Mouse (Mus musculus): ENCODE measurements around the gene 2510039O18Rik. TPM values are rescaled to one million over a fixed set of nuclear protein-coding genes. Genes with fewer than 3 reads are reported as not detected.

Gene 2510039O18Rik
- polyA plus RNA-seq, 1 experiment from 2014 or later: 25.6 TPM

GRCm38 (mm10) chr4:147918459-147919121 lies 22.1 kb upstream of the 2510039O18Rik start:
- H3K36me3 ChIP-seq: peaks cover 58% of the 10 kb centered on the region
- H3K9me3 ChIP-seq: no peaks in the 10 kb centered on the region
- no peak overlapping the region for H3K9ac ChIP-seq
- no peaks in the 10 kb centered on the region for H3K4me1 ChIP-seq
- no peak overlapping the region for H3K4me3 ChIP-seq
- H3K27ac ChIP-seq: no peak overlapping the region
- ATAC-seq (ENCODE audit: insufficient number of reproducible peaks, insufficient read depth, low FRiP score, low TSS enrichment): no peak; the same call in 1 of the 2 replicates
- H3K4me2 ChIP-seq (replicated peaks): no peak overlapping the region
- no peaks in the 10 kb centered on the region for H3K27me3 ChIP-seq
- WGBS: 61% methylated on average over 7 of the region's 7 CpGs

GRCm38 (mm10) chr4:147920973-147921372 lies 19.7 kb upstream of the 2510039O18Rik start:
- no peaks in the 10 kb centered on the region for H3K4me1 ChIP-seq
- no peak overlapping the region for H3K27ac ChIP-seq
- H3K4me2 ChIP-seq (replicated peaks): no peak overlapping the region
- H3K9me3 ChIP-seq: no peaks in the 10 kb centered on the region
- 40% methylated on average over 10 of the region's 10 CpGs for WGBS
- H3K36me3 ChIP-seq: peaks cover 66% of the 10 kb centered on the region
- no peak overlapping the region for H3K4me3 ChIP-seq
- no peak overlapping the region for H3K9ac ChIP-seq
- no peaks in the 10 kb centered on the region for H3K27me3 ChIP-seq
- no peak for ATAC-seq (ENCODE audit: insufficient number of reproducible peaks, insufficient read depth, low FRiP score, low TSS enrichment)

GRCm38 (mm10) chr4:147922341-147922740 lies 18.4 kb upstream of the 2510039O18Rik start:
- Histone ChIP-seq H3K36me3 (peaks cover 60% of the 10 kb centered on the region), H3K4me1 (no peaks in the 10 kb centered on the region), H3K9me3 (no peaks in the 10 kb centered on the region), H3K4me3 (no peak overlapping the region), H3K9ac (no peak overlapping the region), H3K27me3 (no peaks in the 10 kb centered on the region), H3K4me2 (replicated peaks) (no peak overlapping the region), H3K27ac (no peak overlapping the region)
- 76% methylated on average over 11 of the region's 11 CpGs for WGBS
- ATAC-seq (ENCODE audit: insufficient number of reproducible peaks, insufficient read depth, low FRiP score, low TSS enrichment): no peak

- WGBS: 31% methylated on average over 8 of the region's 8 CpGs
- H3K9ac ChIP-seq: no peak overlapping the region
- no peak overlapping the region for H3K27ac ChIP-seq
- H3K9me3 ChIP-seq: no peaks in the 10 kb centered on the region
- H3K4me3 ChIP-seq: no peak overlapping the region
- H3K4me2 ChIP-seq (replicated peaks): no peak overlapping the region
- H3K4me1 ChIP-seq: 0 out of 2 replicates have a peak, but pooled peaks cover 3% of the 10 kb centered on the region
- ATAC-seq (ENCODE audit: insufficient number of reproducible peaks, insufficient read depth, low FRiP score, low TSS enrichment): no peak
- no peaks in the 10 kb centered on the region for H3K27me3 ChIP-seq
- peaks cover 59% of the 10 kb centered on the region for H3K36me3 ChIP-seq
Measured at GRCm38 (mm10) chr4:147927705-147928104, 13.0 kb upstream of the 2510039O18Rik start.

- ATAC-seq (ENCODE audit: insufficient number of reproducible peaks, insufficient read depth, low FRiP score, low TSS enrichment): no peak
- H3K4me1 ChIP-seq: 0 out of 2 replicates have a peak, but pooled peaks cover 5% of the 10 kb centered on the region
- H3K4me2 ChIP-seq (replicated peaks): no peak overlapping the region
- H3K36me3 ChIP-seq: peaks cover 55% of the 10 kb centered on the region
- no peak overlapping the region for H3K4me3 ChIP-seq
- no peaks in the 10 kb centered on the region for H3K27me3 ChIP-seq
- WGBS: 12% methylated on average over 9 of the region's 9 CpGs
- no peaks in the 10 kb centered on the region for H3K9me3 ChIP-seq
- no peak overlapping the region for H3K9ac ChIP-seq
- no peak overlapping the region for H3K27ac ChIP-seq
Measured at GRCm38 (mm10) chr4:147928136-147928535, 12.6 kb upstream of the 2510039O18Rik start.

- Histone ChIP-seq H3K36me3 (peaks cover 51% of the 10 kb centered on the region), H3K4me1 (0 out of 2 replicates have a peak, but pooled peaks cover 9% of the 10 kb centered on the region), H3K4me2 (replicated peaks) (no peak overlapping the region), H3K27me3 (no peaks in the 10 kb centered on the region), H3K4me3 (no peak overlapping the region), H3K9ac (no peak overlapping the region), H3K27ac (no peak overlapping the region), H3K9me3 (no peaks in the 10 kb centered on the region)
- ATAC-seq (ENCODE audit: insufficient number of reproducible peaks, insufficient read depth, low FRiP score, low TSS enrichment): no peak
- whole genome bisulfite sequencing: 73% methylated on average over 7 of the region's 7 CpGs
Measured at GRCm38 (mm10) chr4:147928540-147928939, 12.2 kb upstream of the 2510039O18Rik start.

GRCm38 (mm10) chr4:147930946-147931345 lies 9.7 kb upstream of the 2510039O18Rik start:
- Histone ChIP-seq H3K27me3 (no peaks in the 10 kb centered on the region), H3K4me2 (replicated peaks) (no peak overlapping the region), H3K27ac (no peak overlapping the region), H3K36me3 (peaks cover 29% of the 10 kb centered on the region), H3K4me3 (no peak overlapping the region), H3K4me1 (0 out of 2 replicates have a peak, but pooled peaks cover 12% of the 10 kb centered on the region), H3K9ac (no peak overlapping the region), H3K9me3 (no peaks in the 10 kb centered on the region)
- no peak for ATAC-seq (ENCODE audit: insufficient number of reproducible peaks, insufficient read depth, low FRiP score, low TSS enrichment)
- WGBS: 95% methylated on average over 14 of the region's 14 CpGs

GRCm38 (mm10) chr4:147934134-147934533 lies 6.6 kb upstream of the 2510039O18Rik start:
- no peak overlapping the region; the same call in 1 of the 2 replicates for H3K27ac ChIP-seq
- no peak for ATAC-seq (ENCODE audit: insufficient number of reproducible peaks, insufficient read depth, low FRiP score, low TSS enrichment)

GRCm38 (mm10) chr4:147934611-147935010 lies 6.1 kb upstream of the 2510039O18Rik start:
- Histone ChIP-seq H3K4me1 (peaks cover 22% of the 10 kb centered on the region), H3K4me2 (replicated peaks) (no peak overlapping the region)

More at GRCm38 (mm10) chr4:147934134-147934533, 6.6 kb upstream of the 2510039O18Rik start:
- 37% methylated on average over 3 of the region's 3 CpGs for WGBS
- H3K36me3 ChIP-seq: peaks cover 27% of the 10 kb centered on the region
- H3K4me1 ChIP-seq: peaks cover 22% of the 10 kb centered on the region
- no peak overlapping the region for H3K9ac ChIP-seq
- H3K9me3 ChIP-seq: no peaks in the 10 kb centered on the region
- H3K27me3 ChIP-seq: no peaks in the 10 kb centered on the region
- no peak overlapping the region for H3K4me2 ChIP-seq (replicated peaks)
- no peak overlapping the region for H3K4me3 ChIP-seq

GRCm38 (mm10) chr4:147935904-147936303 lies 4.8 kb upstream of the 2510039O18Rik start:
- peak overlapping the region; percentile 79 for H3K4me2 ChIP-seq (replicated peaks)
- H3K36me3 ChIP-seq: peaks cover 11% of the 10 kb centered on the region; the same call in 1 of the 2 replicates
- H3K9me3 ChIP-seq: no peaks in the 10 kb centered on the region
- H3K27ac ChIP-seq: no peak overlapping the region
- WGBS: 20% methylated on average over 9 of the region's 9 CpGs
- no peaks in the 10 kb centered on the region for H3K27me3 ChIP-seq
- peak overlapping the region; percentile 79 for H3K9ac ChIP-seq
- no peak for ATAC-seq (ENCODE audit: insufficient number of reproducible peaks, insufficient read depth, low FRiP score, low TSS enrichment)
- H3K4me3 ChIP-seq: peak overlapping the region; percentile 79
- peaks cover 22% of the 10 kb centered on the region for H3K4me1 ChIP-seq

More at GRCm38 (mm10) chr4:147934611-147935010, 6.1 kb upstream of the 2510039O18Rik start:
- Histone ChIP-seq H3K27me3 (no peaks in the 10 kb centered on the region), H3K27ac (no peak overlapping the region; the same call in 1 of the 2 replicates), H3K9me3 (no peaks in the 10 kb centered on the region), H3K36me3 (peaks cover 23% of the 10 kb centered on the region), H3K9ac (no peak overlapping the region), H3K4me3 (no peak overlapping the region)
- 74% methylated on average over 4 of the region's 4 CpGs for WGBS
- ATAC-seq (ENCODE audit: insufficient number of reproducible peaks, insufficient read depth, low FRiP score, low TSS enrichment): no peak

GRCm38 (mm10) chr4:147936331-147936954 lies 4.3 kb upstream of the 2510039O18Rik start, which contains the start of gene Plod1:
Gene Plod1 (minus strand): TSS chr4:147936767.
- ATAC-seq (ENCODE audit: insufficient number of reproducible peaks, insufficient read depth, low FRiP score, low TSS enrichment): peak; percentile 48; the same call in 1 of the 2 replicates
- H3K27ac ChIP-seq: peak within 1 kb of the TSS; percentile 81
- H3K4me2 ChIP-seq (replicated peaks): peak within 1 kb of the TSS; percentile 79
- H3K36me3 ChIP-seq: peaks cover 10% of the 10 kb centered on the region; the same call in 1 of the 2 replicates
- peak within 1 kb of the TSS; percentile 79 for H3K9ac ChIP-seq
- WGBS: under 1% methylated on average over 51 of the region's 51 CpGs
- no peaks in the 10 kb centered on the region for H3K9me3 ChIP-seq
- peaks cover 24% of the 10 kb centered on the region for H3K4me1 ChIP-seq
- no peaks in the 10 kb centered on the region for H3K27me3 ChIP-seq
- peak within 1 kb of the TSS; percentile 79 for H3K4me3 ChIP-seq

Measured in embryonic facial prominence, embryonic 12.5 days (tissue).